Mouse (Mus musculus): ENCODE measurements around the gene Ank. TPM values are rescaled to one million over a fixed set of nuclear protein-coding genes. Genes with fewer than 3 reads are reported as not detected.

The Ank gene
- total RNA-seq, 2 experiments from 2014 or later = 173 to 186 TPM

DNA sequence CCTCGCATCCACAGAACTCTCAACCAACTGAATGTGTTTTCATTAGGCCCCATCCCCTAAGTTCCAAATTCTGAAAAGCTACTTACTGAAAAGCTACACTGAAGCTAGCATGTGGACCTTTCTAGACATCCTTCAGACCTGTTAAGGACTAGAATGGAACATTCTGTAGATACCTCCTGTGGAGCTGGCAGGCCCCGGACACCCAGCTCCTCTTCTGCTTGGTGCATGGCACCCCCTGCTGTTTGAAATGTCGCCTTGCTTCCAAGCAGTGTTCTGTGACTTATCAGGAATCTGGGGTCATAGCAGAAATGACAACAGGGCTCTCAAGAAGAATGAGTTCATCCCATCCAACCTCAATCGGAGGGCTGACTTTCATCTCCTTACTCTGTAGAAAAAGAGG lies 116.6 kb downstream of the Ank start:
- DNase-seq (ENCODE audit: low spot score in 2 of 2) = peak in 1 of 2 experiments; percentile 53
- intact Hi-C loops (cut with DNase I) = loop anchor here (5.0 kb wide), 2 partner anchors 116 to 266 kb away; partner anchors contain the start of gene Ank

DNA sequence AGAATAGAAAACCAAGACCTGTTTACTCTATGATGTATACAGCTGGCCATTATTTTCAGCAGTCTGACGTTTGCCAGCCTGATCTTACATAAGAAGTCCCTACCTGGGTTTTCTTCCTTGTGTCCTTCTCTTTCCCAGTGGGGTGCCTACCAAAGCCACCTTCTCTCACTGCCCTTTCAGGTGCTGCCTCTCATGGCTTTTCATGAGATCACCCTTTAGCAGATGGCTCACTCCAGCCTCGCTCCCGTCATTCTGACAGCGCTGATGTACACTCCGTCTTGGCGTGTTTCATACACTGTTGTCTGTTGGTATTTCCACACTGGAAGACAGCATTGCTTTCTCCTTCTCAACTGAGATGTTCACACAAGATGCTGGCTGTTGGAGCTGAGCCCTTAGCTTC lies 117.1 kb downstream of the Ank start:
- DNase-seq (ENCODE audit: low spot score in 2 of 2) = no peak
- intact Hi-C loops (cut with DNase I) = loop anchor here (5.0 kb wide), 2 partner anchors 116 to 266 kb away; partner anchors contain the start of gene Ank

DNA sequence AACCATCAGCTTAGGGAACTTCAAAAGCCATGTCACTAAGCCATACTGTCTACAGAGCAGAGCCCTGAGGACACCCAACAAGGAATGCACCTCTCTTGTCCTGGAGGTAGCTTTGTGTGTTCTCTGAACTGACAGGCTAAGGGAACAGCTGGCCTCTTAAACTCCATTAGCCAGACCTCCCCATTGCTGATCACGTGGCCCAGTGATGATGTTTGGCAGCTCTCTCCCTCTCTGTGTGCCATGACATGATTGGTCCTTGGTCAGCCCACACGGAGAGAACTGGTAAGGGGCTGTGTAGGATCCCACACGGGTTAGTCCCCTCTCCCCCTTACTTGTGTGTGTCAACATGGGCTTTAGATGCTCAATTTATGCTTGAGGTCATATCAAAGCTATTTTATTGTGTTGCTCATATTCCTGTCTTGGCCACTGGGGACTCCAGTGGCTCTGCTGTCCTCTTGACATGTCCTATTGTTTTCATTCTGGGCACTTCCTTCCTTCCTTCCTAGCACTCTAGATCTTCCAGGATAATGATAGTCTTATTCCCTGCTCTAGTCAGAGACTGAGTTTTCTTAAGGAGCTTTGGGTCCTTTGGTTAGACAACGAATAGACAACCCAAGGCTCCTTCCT lies 119.1 kb downstream of the Ank start:
- intact Hi-C loops (cut with DNase I) = no loop called here
- DNase-seq (ENCODE audit: low spot score in 2 of 2) = no peak

DNA sequence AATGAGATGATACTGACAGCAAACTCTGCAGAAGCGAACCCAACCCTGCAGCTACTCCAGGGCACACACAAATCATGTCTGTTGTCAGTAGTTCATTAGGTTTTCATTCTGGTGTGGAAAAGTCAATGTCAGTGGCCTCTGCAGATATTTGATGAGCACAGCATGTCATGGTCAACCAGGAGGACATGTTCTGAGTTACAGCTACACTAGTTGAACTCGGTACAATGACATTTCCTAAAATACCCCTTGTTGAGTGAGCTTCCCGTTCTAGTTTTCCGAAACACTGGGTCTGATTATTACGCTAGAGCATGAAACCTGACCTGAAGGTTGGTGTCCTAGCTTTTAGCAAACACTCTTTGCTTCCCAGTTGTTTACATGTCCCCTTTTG lies 119.6 kb downstream of the Ank start:
- intact Hi-C loops (cut with DNase I) = no loop called here
- no peak for DNase-seq (ENCODE audit: low spot score in 2 of 2)

DNA sequence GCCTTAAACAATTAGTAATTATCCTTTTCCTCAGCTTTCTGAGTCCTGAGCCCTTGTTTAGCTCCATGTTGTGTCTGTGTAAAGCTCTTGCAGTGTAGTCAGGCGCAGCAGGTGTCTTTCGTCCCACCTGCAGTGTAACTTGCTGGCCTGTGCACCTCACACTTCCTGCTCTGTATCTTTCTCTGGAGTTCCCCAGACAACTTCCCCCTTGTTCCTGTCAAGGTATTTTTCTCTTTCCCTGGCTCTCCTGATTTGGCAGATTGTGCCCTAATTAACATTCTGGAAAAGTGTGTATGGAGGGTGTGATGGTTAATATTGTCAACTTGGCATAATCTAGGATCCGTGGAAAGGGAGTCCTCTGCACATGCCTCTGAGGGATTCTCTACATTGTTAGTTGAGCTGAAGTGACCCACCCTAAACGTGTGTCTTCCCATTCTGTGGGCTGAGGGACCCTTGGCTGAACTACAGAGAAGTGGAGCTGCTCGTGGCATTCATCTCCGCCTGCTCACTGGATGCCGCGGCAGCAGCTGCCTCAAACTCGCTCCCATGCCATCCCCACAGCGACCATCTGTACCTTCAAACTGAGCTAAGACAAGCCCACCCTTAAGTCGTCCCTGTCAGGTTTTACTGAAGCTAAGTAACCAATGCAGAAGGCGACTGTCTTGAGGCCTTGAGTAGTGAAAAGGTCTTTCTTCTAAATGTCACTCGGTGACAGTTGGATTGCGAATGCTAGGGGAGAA lies 121.8 kb downstream of the Ank start:
- no peak for DNase-seq (ENCODE audit: low spot score in 2 of 2)
- intact Hi-C loops (cut with DNase I) = no loop called here

DNA sequence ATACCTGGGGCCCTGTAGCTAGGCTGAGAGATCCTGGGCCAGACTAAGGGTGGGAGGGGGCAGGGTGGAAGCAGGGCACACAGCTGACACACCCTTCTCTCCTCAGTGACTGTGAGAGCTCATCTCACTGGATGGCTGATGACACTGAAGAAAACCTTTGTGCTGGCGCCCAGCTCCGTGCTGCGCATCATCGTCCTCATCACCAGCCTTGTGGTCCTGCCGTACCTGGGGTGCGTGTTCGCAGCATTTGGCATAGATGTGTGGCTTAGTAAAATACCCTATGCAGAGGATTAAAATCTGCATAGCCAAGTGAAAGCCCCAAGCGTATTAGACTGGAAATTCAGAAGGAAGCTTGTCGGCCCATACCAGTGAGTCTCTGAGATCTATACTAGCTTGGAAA lies 124.3 kb downstream of the Ank start:
- intact Hi-C loops (cut with DNase I) = no loop called here
- DNase-seq (ENCODE audit: low spot score in 2 of 2) = no peak

DNA sequence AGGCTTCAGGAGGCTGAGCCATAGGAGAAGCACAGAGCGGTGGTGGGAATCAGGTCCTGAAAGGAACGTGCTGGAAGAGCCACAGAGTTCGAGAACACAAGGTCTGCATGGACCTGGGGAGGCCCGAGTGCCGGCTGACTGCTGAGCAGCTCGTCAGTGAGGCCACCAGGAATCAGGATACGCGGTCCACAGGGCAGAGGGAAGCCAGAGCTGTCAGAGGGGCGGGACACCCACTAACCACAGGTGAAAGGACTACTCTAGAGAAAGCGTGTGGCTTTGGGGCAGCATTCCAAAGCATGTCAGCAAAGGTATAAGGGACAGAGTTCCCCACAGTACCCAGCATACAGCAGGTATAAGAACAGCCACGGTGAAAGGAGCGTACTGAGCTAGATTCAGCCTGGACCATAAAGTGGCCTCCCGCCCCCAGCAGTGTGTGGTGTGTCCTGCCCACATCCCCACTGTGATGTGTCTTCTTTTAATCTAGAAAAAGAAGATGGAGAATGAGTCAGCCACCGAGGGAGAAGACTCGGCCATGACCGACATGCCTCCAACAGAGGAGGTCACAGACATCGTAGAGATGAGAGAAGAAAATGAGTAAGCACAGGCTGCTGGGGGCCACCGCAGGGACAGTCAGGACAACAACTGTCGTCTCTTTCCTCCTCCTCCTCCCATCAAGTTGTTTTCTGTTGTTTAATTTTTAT lies 126.3 kb downstream of the Ank start:
- no peak for DNase-seq (ENCODE audit: low spot score in 2 of 2)
- intact Hi-C loops (cut with DNase I) = no loop called here

DNA sequence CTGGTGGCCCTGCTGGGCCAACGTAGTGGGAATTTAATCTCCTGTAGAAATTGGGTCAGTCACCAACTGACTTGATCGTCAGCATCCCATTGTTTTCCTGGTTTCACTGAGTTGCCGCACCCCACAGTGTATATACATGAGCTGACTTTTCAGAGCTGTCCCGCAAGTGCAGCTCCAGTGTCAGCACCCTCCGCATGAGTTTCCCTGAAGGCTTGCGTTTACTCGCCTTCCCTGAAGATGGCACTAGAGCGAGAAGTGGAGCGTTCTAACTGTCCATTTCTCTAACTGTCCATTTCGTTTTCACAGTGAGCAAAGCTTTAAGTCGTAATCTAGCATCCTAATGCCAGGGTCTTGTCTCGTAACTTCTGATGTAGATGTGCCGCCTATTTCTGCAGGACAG lies 127.2 kb downstream of the Ank start:
- intact Hi-C loops (cut with DNase I) = no loop called here
- peak; percentile 52 to 56 for DNase-seq (ENCODE audit: low spot score in 2 of 2)

DNA sequence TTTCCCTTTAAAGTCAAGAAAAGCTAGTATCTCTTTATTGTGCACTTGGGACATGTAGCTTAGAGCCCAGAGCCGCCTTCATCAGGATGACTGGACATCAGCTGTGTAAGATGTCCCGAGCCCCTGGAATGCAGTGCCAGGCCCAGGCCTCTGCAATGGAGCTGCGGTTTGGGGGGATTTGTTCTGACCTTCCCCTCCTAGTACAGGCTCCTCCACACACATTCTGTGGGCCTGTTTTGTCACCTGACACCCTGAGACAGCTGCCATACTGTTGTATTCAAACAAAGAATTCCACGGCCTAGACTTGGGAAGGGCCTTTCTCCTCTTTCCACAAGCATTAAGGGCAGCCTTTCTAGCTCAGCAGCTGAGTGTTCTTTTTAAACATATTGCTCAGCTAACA lies 128.5 kb downstream of the Ank start:
- intact Hi-C loops (cut with DNase I) = no loop called here
- no peak for DNase-seq (ENCODE audit: low spot score in 2 of 2)

DNA sequence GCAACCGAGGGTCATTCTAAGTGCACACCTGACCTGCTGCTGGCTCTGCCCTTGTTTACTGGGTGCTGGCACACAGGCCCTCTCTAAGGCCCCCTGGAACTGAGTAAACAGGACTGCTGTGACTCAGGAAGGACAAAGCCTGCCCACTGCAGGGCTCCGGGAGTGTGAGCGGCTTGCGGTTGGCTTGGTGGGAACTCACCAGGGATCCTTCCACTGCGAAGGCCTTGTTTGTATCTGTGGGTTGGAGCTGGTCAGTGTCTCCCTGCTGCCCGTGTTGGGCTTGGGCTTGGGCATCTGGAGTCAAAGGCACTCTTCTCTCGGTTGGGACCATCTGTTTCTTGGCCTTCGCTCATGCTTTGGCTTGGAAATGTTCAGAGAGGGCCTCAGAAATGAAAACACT lies 129.1 kb downstream of the Ank start:
- no peak for DNase-seq (ENCODE audit: low spot score in 2 of 2)
- intact Hi-C loops (cut with DNase I) = no loop called here

DNA sequence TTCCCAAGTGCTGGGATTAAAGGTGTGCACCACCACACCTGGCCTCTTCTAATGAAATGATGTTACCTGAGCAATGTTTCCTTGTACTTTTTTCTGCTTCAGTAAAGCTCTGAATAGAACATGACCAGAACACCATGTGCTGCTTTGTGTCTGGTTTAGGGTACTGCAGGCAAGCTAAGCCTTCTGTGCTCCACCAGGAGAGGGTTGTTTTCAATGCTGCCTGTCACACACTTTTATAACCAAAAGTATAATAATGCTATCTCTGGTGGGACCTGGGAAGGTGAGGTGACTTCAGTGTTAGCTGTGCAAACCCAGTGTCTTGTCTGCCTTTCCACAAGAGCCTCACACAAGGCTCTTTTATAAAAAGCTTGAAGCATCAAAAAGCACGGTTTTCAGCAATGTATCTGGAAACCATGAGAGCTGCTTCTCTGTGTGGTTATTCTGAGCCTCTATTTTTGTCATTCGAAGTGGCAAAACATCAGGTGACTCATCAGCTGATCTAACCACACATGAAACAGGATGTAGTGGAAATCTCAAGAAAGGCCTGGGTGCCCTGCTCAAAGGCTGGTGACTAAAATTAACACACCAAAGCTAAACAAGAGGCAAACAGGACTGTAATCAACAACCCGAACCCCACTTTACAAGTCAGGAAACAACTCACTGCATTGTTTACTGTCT lies 130.1 kb downstream of the Ank start:
- DNase-seq (ENCODE audit: low spot score in 2 of 2) = peak; percentile 53 to 61
- intact Hi-C loops (cut with DNase I) = no loop called here

DNA sequence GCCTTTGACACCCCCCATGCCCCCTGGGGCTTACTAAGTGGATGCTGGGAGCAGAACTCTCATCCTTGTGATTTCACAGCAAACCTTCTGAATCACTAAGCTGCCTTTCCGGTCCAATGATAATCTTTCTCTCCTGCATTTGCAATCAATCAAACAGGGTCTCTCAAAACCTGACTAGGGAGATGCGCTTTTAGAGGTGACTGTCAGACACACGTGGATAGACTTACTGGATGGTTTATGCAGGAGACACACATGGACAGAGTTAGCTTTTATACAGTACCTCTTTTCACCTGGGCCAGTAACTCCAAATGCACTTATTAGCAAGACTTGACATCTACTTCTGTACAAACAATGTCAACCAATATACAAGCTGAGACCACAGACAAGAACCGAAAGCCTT lies 131.0 kb downstream of the Ank start:
- DNase-seq (ENCODE audit: low spot score in 2 of 2) = no peak
- intact Hi-C loops (cut with DNase I) = no loop called here

DNA sequence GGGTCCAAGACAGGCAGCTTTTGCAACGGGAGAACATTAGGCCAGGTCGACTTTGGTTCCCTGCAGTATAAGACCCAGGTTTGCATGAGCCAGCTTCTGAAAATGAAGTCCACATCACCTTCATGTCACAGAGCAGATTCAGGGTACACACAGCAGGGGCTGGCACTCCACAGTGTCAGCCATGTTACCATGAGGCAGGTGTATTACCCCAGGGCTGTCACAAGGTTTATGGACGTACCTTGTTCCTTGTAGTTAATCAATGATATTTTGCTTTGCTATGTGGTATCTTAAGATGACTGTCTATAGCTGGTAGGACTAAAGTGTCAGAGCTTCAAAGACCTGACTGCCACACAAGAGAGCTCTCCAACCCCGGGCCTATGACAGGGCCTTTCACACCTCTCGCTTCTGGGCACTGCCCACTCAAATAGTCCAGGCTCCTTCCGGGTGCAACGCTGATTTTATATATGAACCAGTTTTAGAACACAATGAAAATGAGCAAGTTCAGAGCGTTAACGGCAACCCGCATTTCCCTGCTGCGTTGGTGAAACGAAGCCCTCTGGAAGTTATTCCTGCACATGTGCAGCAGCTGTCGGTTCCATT lies 132.4 kb downstream of the Ank start:
- intact Hi-C loops (cut with DNase I) = no loop called here

DNA sequence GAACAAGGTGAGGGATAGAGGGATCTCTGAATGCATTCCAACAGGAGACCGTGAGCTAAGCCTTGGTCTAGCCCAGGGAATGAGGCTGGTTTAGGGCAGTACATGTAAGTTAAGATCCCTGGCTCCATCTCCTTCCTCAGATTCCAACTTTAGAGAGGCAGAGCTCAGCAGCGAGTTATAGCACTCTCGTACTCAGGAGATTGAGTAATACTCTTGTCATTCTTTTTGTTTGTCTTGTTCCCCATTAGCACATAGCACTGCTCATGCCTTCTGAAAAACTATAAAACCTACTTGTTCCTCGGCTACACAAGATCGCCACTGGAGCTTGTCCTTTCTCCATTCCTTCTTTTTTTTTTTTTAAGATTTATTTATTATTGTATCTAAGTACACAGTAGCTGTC lies 134.0 kb downstream of the Ank start:
- DNase-seq (ENCODE audit: low spot score in 2 of 2) = no peak
- intact Hi-C loops (cut with DNase I) = no loop called here

More for the DNA sequence above, 132.4 kb downstream of the Ank start:
- no peak for DNase-seq (ENCODE audit: low spot score in 2 of 2)

DNA sequence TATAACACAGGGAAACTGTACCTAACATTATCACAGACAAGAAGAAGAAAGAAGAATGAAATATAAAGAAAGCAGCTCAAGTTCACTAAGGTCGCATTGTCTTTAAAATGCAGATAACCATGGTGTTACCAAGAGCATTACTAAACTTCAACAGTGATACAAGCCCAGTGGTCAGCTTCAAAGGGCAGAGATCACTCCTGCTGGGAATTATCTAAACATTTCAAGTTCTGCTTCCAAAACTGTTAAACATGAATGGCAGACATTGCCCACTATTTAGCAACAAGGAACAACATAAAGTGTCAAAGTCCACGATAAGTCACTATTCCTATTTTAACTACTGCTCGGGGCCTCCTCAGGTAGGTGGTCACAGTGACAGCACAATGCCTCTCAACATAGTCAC lies 138.1 kb downstream of the Ank start:
- intact Hi-C loops (cut with DNase I) = no loop called here

DNA sequence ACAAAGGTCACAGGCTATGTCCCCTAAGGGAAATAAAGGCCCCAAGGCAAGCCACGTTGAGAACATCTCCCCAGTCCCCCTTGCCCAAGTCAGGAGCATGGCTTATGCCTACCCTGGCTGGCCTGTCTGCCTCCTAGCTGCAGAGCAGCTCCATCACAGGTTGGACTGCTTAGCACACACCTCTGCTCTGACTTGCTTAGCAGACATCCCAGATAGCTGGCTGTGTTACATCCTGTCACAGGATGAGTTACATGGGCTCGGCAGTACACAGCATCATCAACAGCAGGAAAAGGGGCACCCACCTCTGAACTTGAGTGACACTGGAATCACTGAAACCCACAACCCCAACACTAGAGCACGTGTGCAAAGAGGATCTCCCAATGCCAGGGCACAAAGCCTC lies 138.8 kb downstream of the Ank start:
- intact Hi-C loops (cut with DNase I) = no loop called here
- no peak for DNase-seq (ENCODE audit: low spot score in 2 of 2)

More for the DNA sequence above, 138.1 kb downstream of the Ank start:
- no peak for DNase-seq (ENCODE audit: low spot score in 2 of 2)

DNA sequence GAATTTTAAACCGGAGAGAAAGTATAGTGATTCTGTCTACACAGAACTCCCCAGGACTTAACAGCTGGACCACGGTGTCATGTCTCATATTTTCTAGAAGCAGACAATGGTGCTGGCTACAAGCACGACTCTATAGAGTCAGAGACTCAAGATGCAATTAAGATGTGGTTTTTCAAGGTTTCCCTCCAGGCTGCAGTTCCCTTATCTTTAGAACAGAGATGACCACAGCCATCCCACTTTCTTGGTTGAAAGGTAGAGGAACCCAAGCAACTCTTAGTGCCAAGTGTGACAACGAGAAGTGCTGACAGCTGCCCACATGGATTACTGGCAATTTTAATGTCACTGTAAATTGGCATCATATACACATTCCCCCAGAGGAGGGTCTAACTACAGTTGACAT lies 143.1 kb downstream of the Ank start:
- no peak for DNase-seq (ENCODE audit: low spot score in 2 of 2)
- intact Hi-C loops (cut with DNase I) = no loop called here

DNA sequence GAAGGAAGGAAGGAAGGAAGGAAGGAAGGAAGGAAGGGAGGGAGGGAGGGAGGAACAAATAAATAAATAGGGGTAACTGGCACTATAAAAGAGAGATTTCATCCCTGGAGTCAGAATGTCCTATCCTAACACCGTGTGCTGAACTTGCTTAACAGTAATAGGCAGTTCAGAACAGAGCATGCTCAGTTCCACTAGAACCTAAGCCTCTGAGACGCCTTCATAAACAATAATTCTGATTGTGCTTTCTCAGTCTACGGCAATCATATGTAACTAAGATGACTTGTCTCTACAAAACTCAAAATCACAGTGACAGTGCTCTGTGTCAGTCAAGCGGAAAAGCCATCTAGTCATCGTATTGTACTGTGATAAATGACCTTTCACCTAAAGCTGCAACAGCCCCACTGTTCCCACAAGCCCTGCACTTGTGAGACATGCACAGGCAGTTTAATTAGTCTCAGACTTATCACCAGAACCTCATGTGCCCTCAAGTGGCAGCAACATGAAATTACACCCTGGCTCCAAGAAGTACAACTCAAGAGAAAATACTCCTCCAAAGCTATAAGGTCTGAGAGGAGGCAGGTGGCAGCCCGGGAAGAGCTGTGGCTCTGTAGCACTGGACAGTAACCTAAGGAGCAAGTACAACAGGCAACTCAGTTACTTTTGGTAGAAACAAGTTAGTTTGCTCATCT lies 146.2 kb downstream of the Ank start:
- intact Hi-C loops (cut with DNase I) = loop anchor here (2.0 kb wide), 1 partner anchor 288 kb away; no protein-coding TSS in a partner anchor

DNA sequence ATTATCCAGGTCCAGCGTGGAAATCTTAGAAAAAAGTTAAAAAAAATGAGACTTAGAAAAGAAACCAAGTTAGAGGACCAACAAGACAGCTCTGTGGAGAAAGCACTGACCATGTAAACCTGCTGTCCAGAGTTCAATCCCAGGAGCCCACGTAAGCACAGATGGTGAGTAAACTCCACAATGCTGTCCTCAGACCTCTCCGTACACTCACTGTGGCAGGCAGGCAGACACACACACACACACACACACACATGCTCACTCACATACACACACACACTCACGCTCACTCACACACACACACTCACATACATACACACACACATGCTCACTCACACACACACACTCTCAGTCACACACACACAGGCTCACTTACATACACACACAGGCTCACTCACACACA lies 146.8 kb downstream of the Ank start:
- intact Hi-C loops (cut with DNase I) = loop anchor here (2.0 kb wide), 1 partner anchor 288 kb away; no protein-coding TSS in a partner anchor
- no peak for DNase-seq (ENCODE audit: low spot score in 2 of 2)

More for the DNA sequence above, 146.2 kb downstream of the Ank start:
- peak; percentile 66 to 73 for DNase-seq (ENCODE audit: low spot score in 2 of 2)

Data from left cerebral cortex, postnatal 36 days (tissue).